Comparison of ENCODE assay signal across 14 mouse cellular contexts in the genomic region with DNA sequence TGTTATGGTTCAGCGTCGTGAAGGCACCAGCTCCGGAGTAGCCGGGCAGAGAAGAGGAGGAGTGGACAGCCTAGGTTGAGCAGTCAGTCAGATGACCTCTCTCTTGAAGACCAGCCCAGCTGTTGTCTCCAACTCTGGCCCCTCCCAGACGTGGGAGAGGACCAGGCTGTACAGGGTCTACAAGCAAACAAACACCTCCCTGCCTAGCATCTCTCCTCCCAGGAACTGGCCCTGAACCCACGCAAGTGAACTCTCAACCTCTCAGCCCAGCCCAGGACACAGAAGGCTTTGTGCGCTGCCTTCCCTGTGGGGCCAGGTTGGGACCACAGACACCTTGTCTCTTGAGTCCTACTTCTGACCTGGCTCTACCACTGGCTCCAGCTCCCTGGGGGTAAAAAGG. TPM values are rescaled to one million over a fixed set of nuclear protein-coding genes. Genes with fewer than 3 reads are reported as not detected.
DNase-seq lines count a peak whose midpoint lies in the region; ATAC-seq and TF ChIP-seq lines count a peak whose summit lies in the region.
"Had no signal": no experiment of that assay in that cellular context is flagged by ENCODE, and none has a peak within 500 bp of the region (broad histone marks: within the 10 kb centered on the region; RNA-seq: fewer than 3 reads in every experiment).

A gene (minus strand): TSS at position 77 of the 400 bp plus-strand sequence.

- no peaks in the 10 kb centered on the region for H3K36me3 ChIP-seq in heart, postnatal 0 days (replicated peaks; ENCODE audit: control insufficient read depth, insufficient read depth, low read length)
- no peaks in the 10 kb centered on the region for H3K36me3 ChIP-seq in limb, embryonic 11.5 days (ENCODE audit: control insufficient read depth, insufficient read depth, low read length)
- H3K36me3 ChIP-seq in limb, embryonic 10.5 days, result no peaks in the 10 kb centered on the region
- no peaks in the 10 kb centered on the region for H3K36me3 ChIP-seq in stomach, embryonic 15.5 days
- H3K36me3 ChIP-seq: neural tube, embryonic 15.5 days had no signal

- no peak within 1 kb of the TSS for H3K9ac ChIP-seq in heart, postnatal 0 days (replicated peaks; ENCODE audit: low read depth, low read length)
- no peak within 1 kb of the TSS for H3K9ac ChIP-seq in limb, embryonic 11.5 days (ENCODE audit: low read length)
- no peak within 1 kb of the TSS for H3K9ac ChIP-seq in stomach, embryonic 15.5 days
- H3K9ac ChIP-seq: neural tube, embryonic 15.5 days had no signal

- no peak for TF ChIP-seq EP300 in heart, postnatal 0 days (IDR thresholded peaks at IDR 0.05; ENCODE audit: low read depth)

- H3K9me3 ChIP-seq in heart, postnatal 0 days (replicated peaks; ENCODE audit: control insufficient read depth, low read length), result no peaks in the 10 kb centered on the region
- H3K9me3 ChIP-seq in limb, embryonic 11.5 days (ENCODE audit: control insufficient read depth, low read length), result no peaks in the 10 kb centered on the region
- no peaks in the 10 kb centered on the region for H3K9me3 ChIP-seq in limb, embryonic 10.5 days (replicated peaks)
- H3K9me3 ChIP-seq in stomach, embryonic 15.5 days, result no peaks in the 10 kb centered on the region
- H3K9me3 ChIP-seq: neural tube, embryonic 15.5 days had no signal

- no peak for TF ChIP-seq CTCF in heart, postnatal 0 days (IDR thresholded peaks at IDR 0.05; ENCODE audit: low read depth)

- no peak within 1 kb of the TSS for H3K4me2 ChIP-seq in heart, postnatal 0 days (ENCODE audit: low read depth, low read length)
- H3K4me2 ChIP-seq in limb, embryonic 11.5 days (ENCODE audit: low read depth, severe bottlenecking), result no peak within 1 kb of the TSS
- H3K4me2 ChIP-seq in stomach, embryonic 15.5 days, result no peak within 1 kb of the TSS
- H3K4me2 ChIP-seq: neural tube, embryonic 15.5 days had no signal

- ATAC-seq in heart, postnatal 0 days (ENCODE audit: insufficient read depth, low read depth), result peak; percentile 29; the same call in 1 of the 2 replicates
- ATAC-seq in limb, embryonic 11.5 days (ENCODE audit: insufficient number of reproducible peaks, low FRiP score, low TSS enrichment, low read depth), result 0 out of 2 replicates have a peak, but pooled peaks have one; percentile 36
- ATAC-seq in common myeloid progenitor, adult 5-6 weeks (replicated peaks; ENCODE audit: low read depth, poor library complexity, severe bottlenecking), result no peak
- ATAC-seq in stomach, embryonic 15.5 days (ENCODE audit: insufficient read depth, low FRiP score, low read depth), result peak; percentile 14; the same call in 1 of the 2 replicates
- ATAC-seq in CD4-positive, CD25-positive, alpha-beta regulatory T cell, adult 4 months, result no peak
- ATAC-seq: Patski had no signal

- DNase-seq in heart, postnatal 0 days (ENCODE audit: low spot score), result no peak
- no peak for DNase-seq in heart, postnatal 4 days
- DNase-seq in limb, embryonic 11.5 days (ENCODE audit: low spot score), result no peak
- no peak for DNase-seq in limb, embryonic 10.5 days (ENCODE audit: low spot score)
- DNase-seq: cerebellum, adult 8-10 months; gastrocnemius, adult 2 months; layer of hippocampus, postnatal 36 days; thymus, postnatal 25 days had no signal

- H3K27ac ChIP-seq in heart, postnatal 0 days (ENCODE audit: low read depth), result no peak within 1 kb of the TSS
- no peak within 1 kb of the TSS for H3K27ac ChIP-seq in limb, embryonic 11.5 days (replicated peaks; ENCODE audit: low read depth, low read length)
- no peak within 1 kb of the TSS for H3K27ac ChIP-seq in limb, embryonic 10.5 days
- H3K27ac ChIP-seq in stomach, embryonic 15.5 days, result peak within 1 kb of the TSS; percentile 35; the same call in 1 of the 2 replicates
- H3K27ac ChIP-seq: gastrocnemius, adult 2 months; neural tube, embryonic 15.5 days had no signal

- H3K27me3 ChIP-seq in heart, postnatal 0 days (ENCODE audit: control insufficient read depth, insufficient read depth, low read length), result no peaks in the 10 kb centered on the region
- H3K27me3 ChIP-seq in limb, embryonic 11.5 days (ENCODE audit: control insufficient read depth, insufficient read depth, low read length), result no peaks in the 10 kb centered on the region
- H3K27me3 ChIP-seq in limb, embryonic 10.5 days (ENCODE audit: low read depth, poor library complexity, severe bottlenecking), result no peaks in the 10 kb centered on the region
- H3K27me3 ChIP-seq in stomach, embryonic 15.5 days (replicated peaks), result no peaks in the 10 kb centered on the region
- H3K27me3 ChIP-seq: CH12.LX; neural tube, embryonic 15.5 days; Patski had no signal

- no peak within 1 kb of the TSS for H3K4me3 ChIP-seq in heart, postnatal 0 days (ENCODE audit: low read depth, low read length)
- H3K4me3 ChIP-seq in limb, embryonic 11.5 days (ENCODE audit: low read depth, low read length), result no peak within 1 kb of the TSS
- H3K4me3 ChIP-seq in limb, embryonic 10.5 days, result no peak within 1 kb of the TSS
- H3K4me3 ChIP-seq in stomach, embryonic 15.5 days (replicated peaks), result no peak within 1 kb of the TSS
- H3K4me3 ChIP-seq: gastrocnemius, adult 2 months; neural tube, embryonic 15.5 days had no signal

- 61% methylated on average over 7 of the region's 7 CpGs for WGBS in heart, postnatal 0 days
- 66% methylated on average over 7 of the region's 7 CpGs for WGBS in limb, embryonic 11.5 days
- 62% methylated on average over 7 of the region's 7 CpGs for WGBS in limb, embryonic 10.5 days
- 42% methylated on average over 7 of the region's 7 CpGs for WGBS in stomach, embryonic 15.5 days

- no peaks in the 10 kb centered on the region for H3K4me1 ChIP-seq in heart, postnatal 0 days (ENCODE audit: control insufficient read depth, insufficient read depth)
- H3K4me1 ChIP-seq in limb, embryonic 11.5 days (ENCODE audit: control insufficient read depth, insufficient read depth, low read length), result no peaks in the 10 kb centered on the region
- peaks cover 5% of the 10 kb centered on the region for H3K4me1 ChIP-seq in limb, embryonic 10.5 days
- 0 out of 2 replicates have a peak, but pooled peaks cover 4% of the 10 kb centered on the region for H3K4me1 ChIP-seq in stomach, embryonic 15.5 days
- H3K4me1 ChIP-seq: neural tube, embryonic 15.5 days had no signal

RNA-seq across cellular contexts. Expression of the gene that starts here (rescaled TPM):
- total RNA-seq in heart, postnatal 0 days (2014; rRNA removed; ENCODE audit: low replicate concordance), result 0.11 and 0.15 TPM in 2 replicates
- polyA plus RNA-seq in heart, postnatal 0 days (2015; fragmentation: Nextera tagmentation; extraction: Ambion mirVana), result 0.49 and 0.67 TPM in 2 replicates
- under 1 TPM; 0.14 to 0.24 TPM for total RNA-seq in heart, postnatal 4 days (2021)
- 1.6 and 1.8 TPM in 2 replicates for polyA plus RNA-seq in limb, embryonic 11.5 days (2014; fragmentation: Nextera tagmentation; extraction: Ambion mirVana)
- 1.2 and 1.6 TPM in 2 replicates for polyA plus RNA-seq in limb, embryonic 10.5 days (2016; fragmentation: Nextera tagmentation; extraction: Ambion mirVana)
- total RNA-seq in common myeloid progenitor, adult 5-6 weeks (2017), result 5.9 and 12.1 TPM in 2 replicates
- polyA plus RNA-seq in stomach, embryonic 15.5 days (2015; fragmentation: Nextera tagmentation; extraction: Ambion mirVana), result 2.3 and 3.4 TPM in 2 replicates
- polyA plus RNA-seq in CD4-positive, CD25-positive, alpha-beta regulatory T cell, adult 4 months (2017; shearing (Covaris generic)), result 1 to 10 TPM in 1 of 2 experiments, under 1 TPM in 1; 0.42 to 1.1 TPM
- total RNA-seq: gastrocnemius, adult 2 months had no signal

Comparison
In these comparisons a context has a peak if more than half of its experiments do, and no peak if none do; other contexts are left out.
1. Peak in ATAC-seq in heart, postnatal 0 days; RNA of the gene not detected or under 1 TPM.
2. ATAC-seq: peak in limb, embryonic 11.5 days (single experiment) and stomach, embryonic 15.5 days (single experiment); none in common myeloid progenitor, adult 5-6 weeks (single experiment) and CD4-positive, CD25-positive, alpha-beta regulatory T cell, adult 4 months (single experiment).